Mouse (Mus musculus): ENCODE results near the gene Acot13.

DNA sequence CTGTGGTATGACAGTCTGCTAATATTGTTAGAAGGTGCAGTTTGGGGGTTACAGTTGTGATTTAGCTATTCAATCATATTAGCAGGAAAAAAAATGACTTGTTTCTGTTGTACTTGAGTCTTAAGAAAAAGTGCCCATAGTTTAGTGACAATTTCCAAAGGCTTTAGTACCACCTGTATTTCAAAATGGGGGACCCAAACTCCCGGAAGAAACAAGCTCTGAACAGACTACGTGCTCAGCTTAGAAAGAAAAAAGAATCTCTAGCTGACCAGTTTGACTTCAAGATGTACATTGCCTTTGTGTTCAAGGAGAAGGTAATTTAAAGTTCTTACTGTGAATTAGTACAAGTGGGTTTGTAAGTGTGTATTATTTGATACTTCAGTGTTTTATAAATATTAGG is 28.1 kb downstream of the Acot13 start:
- TF ChIP-seq POLR2A (IDR thresholded peaks at IDR 0.05; ENCODE audit: insufficient read depth, low read depth, low read length) (no peak), CTCF (IDR thresholded peaks at IDR 0.05; ENCODE audit: insufficient read depth, low read depth, low read length) (no peak)
